Mouse (Mus musculus) thymus, postnatal 4 days (tissue): ENCODE measurements around the gene Pcdh9.

ENCODE experiments used
- DNase-seq: peaks from one replicate; pipeline ENCODE4 v3.0.0; 2021

Gene Pcdh9

DNA sequence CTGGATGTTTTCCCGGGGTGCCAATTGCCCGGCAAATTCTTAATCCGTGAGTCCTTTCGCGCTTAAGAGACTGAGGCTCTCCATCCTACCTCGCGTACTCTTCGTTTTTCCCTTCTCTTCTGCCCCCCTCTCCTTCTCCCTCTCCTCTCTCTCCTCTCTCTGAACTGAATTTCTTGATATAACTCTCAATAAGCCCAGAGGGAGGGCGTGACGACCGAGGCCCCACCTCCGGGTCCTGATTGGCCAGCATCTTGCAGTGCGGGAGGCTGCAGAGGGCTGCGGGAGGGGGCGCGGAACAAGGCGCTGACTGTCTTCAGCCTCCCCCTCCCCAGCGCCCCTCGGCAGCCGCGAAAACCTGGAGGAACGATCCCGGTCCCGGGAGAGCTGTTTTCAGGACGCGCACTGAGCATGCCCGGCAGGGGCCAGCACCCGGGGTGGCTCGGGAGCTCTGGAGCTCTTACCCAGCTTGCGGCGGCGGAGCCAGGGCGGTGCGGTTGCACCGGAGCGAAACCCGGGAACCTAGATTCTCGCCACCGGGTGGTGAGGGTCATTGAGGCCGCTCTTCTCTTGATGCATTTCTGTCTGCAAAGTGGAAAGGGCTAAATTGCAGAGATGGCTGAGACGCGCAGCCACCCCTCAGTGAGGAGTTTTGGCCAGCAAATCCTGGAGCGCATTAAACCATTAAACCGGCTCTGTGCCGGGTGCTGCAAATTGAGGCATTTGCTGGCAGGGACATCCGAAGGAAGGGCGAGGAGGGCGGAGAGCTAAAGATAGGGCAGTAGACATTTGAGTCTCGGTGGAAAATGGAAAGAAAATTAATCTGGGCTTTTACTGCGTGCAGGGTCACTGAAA, at the start of gene Pcdh9:
Gene Pcdh9 (minus strand): TSS at position 161 of the 852 bp plus-strand sequence.
- DNase-seq: peak; percentile 58

GRCm38 (mm10) chr14:93906928-93907327, 16.4 kb upstream of the Pcdh9 start:
- DNase-seq: no peak

DNA sequence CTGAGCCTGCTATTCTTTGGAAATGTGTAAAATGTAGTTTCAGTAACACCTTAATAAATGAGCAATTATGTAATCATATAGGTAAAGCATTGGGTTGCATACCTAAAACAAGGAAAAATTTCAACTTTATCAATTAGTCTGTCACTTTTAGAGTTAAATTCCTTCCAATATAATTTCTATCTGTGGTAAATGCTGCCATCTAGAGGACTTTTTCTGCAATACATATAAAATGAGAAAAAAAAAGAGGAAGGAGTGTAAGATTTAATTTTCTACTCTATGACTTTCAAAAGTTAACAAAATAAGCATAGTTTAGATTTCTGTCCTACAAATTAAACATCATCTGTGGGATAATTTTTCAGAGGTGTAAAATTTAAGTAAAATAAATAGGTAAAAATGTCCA, 8.1 kb upstream of the Pcdh9 start:
- no peak for DNase-seq

GRCm38 (mm10) chr14:93895131-93895530, 4.7 kb upstream of the Pcdh9 start:
- no peak for DNase-seq

GRCm38 (mm10) chr14:93891371-93891746, 880 bp upstream of the Pcdh9 start:
- DNase-seq: no peak

GRCm38 (mm10) chr14:93889839-93890518, 500 bp downstream of the Pcdh9 start:
- no peak for DNase-seq

DNA sequence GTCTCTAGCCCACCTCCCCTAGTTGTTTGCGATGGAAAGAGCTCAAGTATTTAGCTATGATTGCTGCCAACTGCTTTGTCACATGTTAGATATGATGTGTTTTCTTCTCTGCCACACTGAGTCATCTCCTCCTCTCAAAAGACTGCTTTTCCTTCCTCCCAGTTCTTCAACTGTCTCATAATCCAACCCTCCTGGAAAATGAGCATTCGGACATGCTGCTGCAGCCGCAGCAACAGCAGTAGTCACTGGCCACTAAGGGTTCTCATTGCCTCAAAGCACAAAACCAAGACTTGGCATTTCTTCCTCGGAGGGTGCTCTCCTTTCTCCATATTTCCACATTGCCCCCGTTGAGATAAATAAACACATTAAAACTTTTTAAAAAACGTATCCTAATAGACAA, 1.2 kb downstream of the Pcdh9 start:
- no peak for DNase-seq

GRCm38 (mm10) chr14:93888346-93888745, 2.1 kb downstream of the Pcdh9 start:
- no peak for DNase-seq

DNA sequence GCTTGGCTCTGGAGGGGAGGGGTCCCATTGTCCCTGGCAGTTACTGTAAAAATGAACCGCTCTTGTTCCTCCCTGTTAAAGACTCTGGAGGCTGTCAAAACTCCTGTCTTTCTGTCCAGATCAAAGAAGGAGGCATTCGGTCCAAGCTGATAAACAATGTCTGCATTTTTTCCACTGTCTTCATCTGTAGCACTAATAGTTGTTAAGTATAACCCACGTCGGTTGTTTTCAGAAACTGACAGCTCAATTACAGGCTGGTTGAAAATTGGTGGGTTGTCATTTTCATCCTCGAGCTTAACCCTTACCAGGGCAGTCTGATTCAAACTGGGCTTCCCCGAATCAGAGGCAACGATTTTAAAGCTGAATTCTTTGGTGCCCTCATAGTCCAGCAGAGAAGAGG, 3.4 kb downstream of the Pcdh9 start:
- no peak for DNase-seq

- no peak for DNase-seq
These were observed 4.9 kb downstream of the Pcdh9 start for GRCm38 (mm10) chr14:93885551-93886084.

GRCm38 (mm10) chr14:93884467-93884866, 6.0 kb downstream of the Pcdh9 start:
- DNase-seq: peak; percentile 20

DNA sequence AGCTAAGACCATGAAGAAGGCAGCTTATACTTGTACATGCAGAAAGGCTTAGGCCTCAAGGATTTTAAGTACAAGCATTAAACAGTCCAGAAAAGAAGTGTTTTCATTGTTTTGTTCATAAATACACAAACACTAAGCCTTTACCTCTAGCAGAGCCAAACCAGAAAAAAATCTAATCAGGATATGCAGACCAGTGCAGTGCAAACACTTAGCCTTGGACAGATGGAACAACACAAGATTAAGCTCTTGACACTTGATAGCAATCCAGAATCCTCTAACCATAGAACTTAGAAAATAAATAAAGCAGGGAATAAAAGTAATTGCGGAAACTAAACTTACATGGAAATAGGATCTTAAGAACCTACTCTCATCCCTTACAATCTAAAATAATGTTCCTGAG, 10.4 kb downstream of the Pcdh9 start:
- no peak for DNase-seq

DNA sequence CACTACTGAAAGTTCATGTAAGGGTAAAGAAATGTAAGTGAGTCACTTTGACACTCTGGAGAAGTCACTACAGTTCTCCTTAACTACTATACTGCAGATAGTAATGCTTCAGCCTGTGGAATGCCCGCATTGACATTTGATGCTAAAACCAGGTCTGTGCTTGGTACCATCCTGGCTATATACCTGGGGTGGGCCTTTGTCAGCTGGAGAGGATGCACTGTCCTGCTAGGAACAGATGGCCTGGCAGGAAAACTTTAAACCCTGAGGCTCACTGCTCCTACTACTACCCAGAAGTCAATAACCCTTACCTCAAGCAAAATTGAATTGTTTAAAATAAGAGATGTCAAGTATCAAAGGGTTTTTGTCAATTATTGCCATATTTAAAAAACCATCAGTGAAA, 14.5 kb downstream of the Pcdh9 start:
- DNase-seq: no peak

DNA sequence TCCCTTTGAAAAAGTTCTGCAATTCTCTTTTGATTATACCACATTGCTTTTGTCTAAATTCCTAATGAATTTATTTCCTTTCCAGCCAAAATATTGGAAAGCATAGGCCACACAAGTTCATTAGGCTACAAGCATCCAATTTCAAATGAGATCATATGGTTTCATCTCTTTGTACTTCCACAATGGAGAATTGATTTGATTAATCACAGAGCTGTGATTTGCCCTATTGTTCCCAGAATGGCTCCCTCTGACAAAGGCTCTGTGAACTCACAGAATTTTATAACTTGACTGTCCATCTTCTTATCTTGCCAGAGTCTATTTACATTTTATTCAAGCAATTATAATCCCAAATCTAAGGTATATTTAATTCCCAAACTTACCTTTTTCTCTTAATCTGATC, 22.3 kb downstream of the Pcdh9 start:
- DNase-seq: no peak

DNA sequence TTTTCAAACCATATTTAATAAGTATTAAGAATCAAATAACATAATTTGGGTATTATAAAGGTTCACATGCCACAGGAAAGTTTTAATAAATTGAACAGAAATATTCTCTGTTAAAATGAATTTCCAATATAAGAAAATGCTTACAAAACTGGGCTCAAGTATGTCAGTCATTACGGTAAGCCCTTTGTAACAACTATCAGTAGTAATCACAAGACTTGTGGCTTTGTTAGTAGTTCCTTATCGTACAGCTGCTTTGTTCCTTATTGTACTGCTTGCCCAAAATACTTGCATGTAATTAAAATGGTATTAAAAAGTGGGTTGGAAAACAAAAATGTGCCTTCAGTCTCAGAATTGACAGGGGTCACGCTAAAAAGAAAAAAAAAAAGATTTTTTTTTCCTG, 32.4 kb downstream of the Pcdh9 start:
- DNase-seq: no peak

DNA sequence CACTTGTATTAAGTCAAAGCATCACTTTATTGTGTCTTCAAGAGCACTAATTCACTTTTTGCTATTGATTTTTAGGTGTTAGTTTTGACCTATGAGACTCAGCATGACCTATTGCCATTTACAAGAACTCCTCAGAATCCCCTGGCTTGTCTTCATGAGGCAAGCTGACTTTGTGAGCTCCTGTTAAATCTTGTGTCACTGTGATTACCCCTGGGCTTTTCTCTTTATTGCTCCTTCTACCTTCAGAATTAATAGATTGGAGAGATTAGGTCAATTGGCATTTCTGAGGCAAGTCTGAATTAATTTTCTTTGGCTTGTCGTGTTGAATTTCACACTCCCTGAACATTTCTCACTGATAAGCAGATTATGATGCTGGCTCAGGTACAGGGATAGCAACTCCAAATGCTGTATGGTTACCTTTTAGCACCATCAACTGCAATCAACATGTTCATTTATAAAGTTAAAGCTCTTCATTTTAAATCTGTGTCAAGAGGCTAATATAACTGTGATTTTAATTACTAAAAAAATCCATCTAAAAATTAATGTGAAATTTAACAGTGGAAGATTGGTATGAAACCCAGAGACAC, 44.3 kb downstream of the Pcdh9 start:
- DNase-seq: no peak

DNA sequence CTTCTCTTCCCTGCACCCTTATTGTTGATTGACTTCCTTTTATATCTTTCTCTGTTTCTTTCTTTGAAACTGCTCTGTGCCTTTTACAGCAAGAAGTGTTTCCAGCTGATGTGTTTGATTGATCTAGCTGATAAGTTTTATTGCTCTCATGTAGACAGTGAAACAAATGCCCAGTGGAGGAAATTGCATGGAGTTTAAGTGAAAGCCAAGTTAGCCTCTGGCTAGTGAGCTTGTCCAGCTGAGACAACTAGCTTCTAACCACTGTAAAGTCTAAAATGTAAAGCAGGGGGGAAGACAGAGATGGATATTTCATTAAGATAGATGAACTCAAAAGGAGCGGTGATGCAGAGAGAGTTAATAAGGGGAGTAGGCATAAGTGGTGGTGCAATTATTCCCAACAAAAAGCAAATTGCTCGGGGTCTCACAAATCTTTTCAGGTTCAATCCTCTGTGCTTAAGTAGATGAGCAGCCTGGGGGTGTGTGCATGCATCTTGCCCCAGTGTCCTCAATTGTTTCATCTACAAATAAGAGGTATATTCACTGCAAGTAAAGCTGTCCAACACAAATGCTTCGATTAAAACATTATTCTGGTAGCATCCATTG, 47.7 kb downstream of the Pcdh9 start:
- no peak for DNase-seq

DNA sequence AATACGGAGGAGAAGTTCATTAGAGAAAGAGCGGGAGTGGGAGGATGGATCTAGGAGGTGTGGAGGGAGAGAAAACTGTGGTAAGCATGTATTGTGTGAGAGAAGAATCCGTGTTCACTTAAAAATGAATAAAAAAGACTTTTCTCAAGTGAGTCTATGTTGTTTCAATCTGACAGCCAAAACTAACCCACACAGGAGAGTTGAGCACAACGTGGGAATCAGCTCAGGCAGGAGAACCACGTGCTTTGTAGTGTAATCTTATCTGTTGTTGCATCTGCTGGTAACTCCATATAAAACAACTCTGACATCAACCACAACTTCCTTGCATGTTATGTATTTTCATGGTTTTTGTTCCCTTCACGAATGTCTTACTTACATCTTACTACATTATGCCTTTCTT, 58.0 kb downstream of the Pcdh9 start:
- DNase-seq: no peak

- DNase-seq: no peak
These were observed 63.3 kb downstream of the Pcdh9 start for GRCm38 (mm10) chr14:93827159-93827558.

GRCm38 (mm10) chr14:93826042-93826462, 64.4 kb downstream of the Pcdh9 start:
- no peak for DNase-seq

DNA sequence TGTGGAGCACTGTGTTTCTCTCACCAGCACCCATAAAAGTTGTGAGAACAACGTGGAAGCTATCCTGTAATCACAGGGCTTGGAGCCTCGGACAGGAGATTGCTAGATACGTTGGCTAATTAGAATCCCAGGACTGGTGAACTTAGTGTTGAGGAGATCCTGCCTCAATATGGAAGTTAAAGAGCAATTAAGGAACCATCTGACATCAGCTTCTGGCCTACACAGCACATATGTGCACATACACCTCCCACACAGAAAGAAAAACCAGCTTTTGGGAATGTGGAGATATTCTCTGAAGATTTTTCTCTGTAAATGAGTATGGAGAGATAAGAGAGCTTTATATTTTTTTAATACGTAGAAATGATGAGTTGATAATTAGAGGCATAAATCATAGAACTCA, 71.6 kb downstream of the Pcdh9 start:
- DNase-seq: no peak

DNA sequence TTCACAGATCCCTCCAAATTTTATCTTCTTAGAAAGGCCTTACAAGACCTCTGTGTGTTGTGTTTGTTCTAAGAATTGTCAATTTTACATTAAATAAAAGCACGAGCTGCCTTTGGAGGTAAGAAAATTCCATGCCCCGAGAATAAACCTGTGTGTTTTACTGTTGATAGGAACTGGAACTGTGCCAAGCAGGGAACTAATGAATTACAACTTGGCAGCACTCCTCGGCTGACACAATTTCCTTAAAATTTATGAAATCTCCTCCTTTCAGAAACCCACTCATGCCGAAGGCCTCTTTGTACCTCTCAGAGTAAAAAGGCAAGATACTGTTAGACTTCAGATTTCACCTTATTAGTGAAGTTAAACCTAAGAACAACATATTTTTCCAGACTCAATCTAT, 72.9 kb downstream of the Pcdh9 start:
- DNase-seq: no peak

DNA sequence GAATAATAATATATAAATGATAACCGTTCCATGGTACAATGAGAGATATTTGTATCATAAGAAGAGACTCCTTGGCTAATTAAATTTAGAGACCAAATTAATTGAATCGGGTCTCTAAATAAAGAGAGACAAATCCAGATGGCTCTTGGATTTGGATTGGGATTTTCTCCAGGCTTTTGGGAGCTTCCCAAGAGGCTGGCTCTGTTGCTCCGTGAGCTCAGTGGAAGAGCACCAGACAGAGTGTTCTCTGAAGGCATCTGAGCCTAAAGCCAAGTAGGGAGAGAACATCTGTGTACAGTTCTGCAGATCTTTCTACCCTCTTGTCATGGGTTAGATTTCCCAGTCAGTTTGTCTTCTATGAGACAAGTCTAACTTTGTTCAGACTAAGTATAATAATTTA, 95.9 kb downstream of the Pcdh9 start:
- DNase-seq: no peak
